Mouse (Mus musculus): ENCODE results near the gene Elmo1. TPM values are rescaled to one million over a fixed set of nuclear protein-coding genes. Genes with fewer than 3 reads are reported as not detected.

The Elmo1 gene
- polyA plus RNA-seq, 1 experiment from 2014 or later, result 45.9 TPM

DNA sequence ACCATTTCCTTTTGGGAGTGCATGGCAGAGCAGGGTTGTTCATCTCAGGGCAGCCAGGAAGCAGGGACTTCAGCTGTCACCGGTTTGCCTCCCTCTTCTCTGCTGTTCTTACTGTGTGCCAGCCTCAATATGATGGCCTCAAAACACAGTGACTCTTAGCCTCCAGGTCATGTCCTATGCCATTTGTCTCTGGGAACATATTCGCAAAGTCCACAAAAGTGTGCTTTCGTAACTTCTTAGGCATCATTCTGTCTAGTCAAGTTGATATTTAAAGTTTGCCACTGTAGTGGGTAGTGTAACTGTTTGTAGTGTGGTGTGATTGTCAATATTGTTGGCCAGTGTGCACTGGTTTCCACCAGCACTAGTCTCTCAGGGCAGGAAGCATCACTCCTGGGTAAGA lies 40.3 kb downstream of the Elmo1 start:
- H3K27me3 ChIP-seq, result no peaks in the 10 kb centered on the region
- H3K4me3 ChIP-seq, result no peak overlapping the region
- H3K9me3 ChIP-seq, result no peaks in the 10 kb centered on the region
- H3K4me2 ChIP-seq, result no peak overlapping the region
- ATAC-seq (ENCODE audit: low FRiP score), result no peak
- WGBS, result 85% methylated on average over 3 of the region's 3 CpGs
- no peak overlapping the region for H3K27ac ChIP-seq
- no peak overlapping the region for H3K9ac ChIP-seq
- H3K4me1 ChIP-seq (replicated peaks), result peaks cover 15% of the 10 kb centered on the region
- H3K36me3 ChIP-seq, result no peaks in the 10 kb centered on the region

DNA sequence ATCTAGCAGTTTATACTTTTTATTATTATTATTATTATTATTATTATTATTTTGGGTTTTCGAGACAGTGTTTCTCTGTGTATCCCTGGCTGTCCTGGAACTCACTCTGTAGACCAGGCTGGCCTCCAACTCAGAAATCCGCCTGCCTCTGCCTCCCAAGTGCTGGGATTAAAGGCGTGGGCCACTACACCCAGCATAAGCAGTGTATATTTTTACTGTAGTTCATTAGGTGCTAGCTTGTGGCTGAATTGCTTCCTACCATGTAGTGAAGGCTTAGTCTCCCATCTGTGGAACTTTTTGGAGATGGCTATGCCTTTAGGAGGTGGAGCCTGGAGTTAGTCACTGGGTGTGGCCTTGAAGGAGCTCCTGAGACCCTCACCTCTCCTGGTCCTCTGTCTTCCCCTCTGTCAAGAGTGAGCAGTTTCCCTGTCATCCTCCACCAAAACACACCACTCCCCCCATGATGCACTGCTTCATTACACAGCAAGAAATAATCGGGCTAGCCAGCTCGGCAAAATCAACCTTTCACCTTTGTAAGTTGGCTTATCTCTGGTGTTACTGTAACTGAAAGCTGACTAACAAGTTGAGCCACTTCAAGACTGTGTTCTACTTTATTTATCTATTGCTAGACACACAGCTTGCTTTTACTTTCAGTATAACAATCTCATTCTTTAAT lies 41.1 kb downstream of the Elmo1 start:
- Histone ChIP-seq H3K36me3 (no peaks in the 10 kb centered on the region), H3K27ac (no peak overlapping the region), H3K9ac (no peak overlapping the region), H3K27me3 (no peaks in the 10 kb centered on the region), H3K4me3 (no peak overlapping the region), H3K4me2 (no peak overlapping the region), H3K4me1 (replicated peaks) (peaks cover 15% of the 10 kb centered on the region), H3K9me3 (no peaks in the 10 kb centered on the region)
- 90% methylated on average over 5 of the region's 5 CpGs for WGBS
- ATAC-seq (ENCODE audit: low FRiP score), result no peak

DNA sequence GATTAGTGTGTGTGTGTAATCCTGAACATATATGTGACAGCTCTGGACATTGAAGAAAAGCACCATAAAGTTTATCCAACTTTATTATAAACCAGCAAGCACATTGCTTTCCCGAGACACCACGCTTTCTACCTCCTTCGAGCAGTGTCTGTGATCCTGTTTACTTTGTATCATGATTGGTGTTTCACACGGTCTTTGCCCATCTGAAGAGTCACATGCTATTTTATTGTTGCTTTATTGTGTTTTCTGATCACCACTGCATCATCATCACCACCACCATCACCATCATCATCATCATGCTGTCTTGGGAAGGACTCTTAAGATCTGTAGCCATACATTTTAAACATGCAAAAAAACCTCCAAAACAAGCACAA lies 41.6 kb downstream of the Elmo1 start:
- Histone ChIP-seq H3K27ac (no peak overlapping the region), H3K4me1 (replicated peaks) (peaks cover 15% of the 10 kb centered on the region), H3K36me3 (no peaks in the 10 kb centered on the region), H3K9ac (no peak overlapping the region), H3K4me3 (no peak overlapping the region), H3K27me3 (no peaks in the 10 kb centered on the region), H3K4me2 (no peak overlapping the region), H3K9me3 (no peaks in the 10 kb centered on the region)
- 94% methylated on average over 4 of the region's 4 CpGs for WGBS
- ATAC-seq (ENCODE audit: low FRiP score), result no peak

DNA sequence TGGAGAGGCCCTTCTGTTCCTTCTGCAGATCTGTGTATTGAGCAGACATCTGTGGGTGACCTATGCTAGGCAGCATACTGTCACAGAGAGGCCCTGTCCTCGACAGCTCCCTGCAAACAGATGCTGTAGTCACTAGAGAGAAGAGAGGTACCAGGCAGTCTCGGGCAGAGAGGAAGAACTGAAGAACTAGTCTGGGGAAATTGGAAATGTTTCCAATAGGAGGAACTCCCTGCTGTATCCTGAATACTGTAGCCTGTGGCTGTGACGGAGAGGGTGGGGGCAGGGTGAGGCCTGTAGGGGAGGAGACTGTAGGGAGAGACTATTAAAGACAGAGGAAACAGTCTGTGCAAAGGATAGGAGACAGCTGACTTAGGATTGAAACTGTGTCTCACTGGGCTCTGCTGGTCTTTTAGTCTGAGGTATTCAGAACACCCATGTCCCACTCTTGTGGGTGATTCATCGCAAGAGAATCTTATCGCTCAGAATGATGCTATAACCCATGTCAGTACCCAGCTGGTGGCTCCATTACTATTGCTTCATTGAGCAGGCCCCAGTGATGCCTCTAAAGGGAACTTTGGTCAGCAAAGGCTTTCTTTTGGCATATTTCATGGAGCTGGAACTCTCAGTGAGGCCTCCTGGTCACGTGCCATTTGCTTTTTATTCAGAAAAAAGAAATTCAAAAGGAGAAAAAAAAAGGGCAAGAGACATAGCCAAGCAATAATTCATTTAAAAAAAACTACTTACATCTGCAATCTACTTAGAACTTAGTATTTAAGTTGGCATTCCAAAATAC lies 43.4 kb downstream of the Elmo1 start:
- Histone ChIP-seq H3K4me3 (no peak overlapping the region), H3K36me3 (no peaks in the 10 kb centered on the region), H3K9ac (no peak overlapping the region), H3K27ac (no peak overlapping the region), H3K9me3 (no peaks in the 10 kb centered on the region), H3K4me2 (no peak overlapping the region), H3K4me1 (replicated peaks) (peaks cover 16% of the 10 kb centered on the region), H3K27me3 (no peaks in the 10 kb centered on the region)
- WGBS, result 41% methylated on average over 6 of the region's 6 CpGs
- ATAC-seq (ENCODE audit: low FRiP score), result peak; percentile 33; the same call in 1 of the 2 replicates

DNA sequence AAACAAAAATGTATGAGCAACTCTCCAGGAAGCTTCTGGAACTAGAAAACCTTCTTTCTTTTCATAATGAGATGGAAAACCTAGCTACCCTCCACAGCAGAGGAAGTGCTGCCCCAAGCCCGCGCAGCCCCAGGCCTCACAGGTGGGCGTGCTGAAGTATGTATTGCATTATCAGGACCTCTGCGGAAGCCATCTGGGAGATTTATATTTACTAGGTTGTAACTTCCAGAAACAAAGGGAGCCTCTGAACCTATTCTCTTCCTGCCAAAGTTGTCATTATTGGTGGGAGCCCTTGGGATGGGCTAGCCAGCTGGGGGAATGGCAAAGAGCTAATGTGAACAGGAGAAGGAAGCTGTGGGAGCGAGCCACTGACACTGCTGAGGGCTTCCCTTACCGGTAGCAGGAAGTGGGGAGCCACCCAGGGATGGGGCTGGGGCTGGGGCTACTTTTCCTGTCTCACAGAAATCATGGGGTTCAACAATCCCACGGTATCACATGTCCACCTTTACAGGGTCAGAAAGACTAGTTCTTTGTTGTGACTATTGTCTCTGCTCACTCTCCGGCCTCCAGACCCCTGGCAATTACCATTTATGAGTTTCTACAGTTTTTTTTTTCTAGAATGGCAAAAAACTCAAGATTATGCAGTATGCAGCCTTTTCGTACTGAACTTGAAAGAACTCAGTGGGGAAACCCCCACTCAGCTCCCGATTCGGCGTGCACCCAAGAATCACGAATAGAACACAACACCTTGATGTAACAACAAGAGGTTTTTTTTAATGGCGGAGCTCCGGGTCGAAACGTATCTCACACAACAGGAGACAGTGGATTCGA lies 44.2 kb downstream of the Elmo1 start:
- Histone ChIP-seq H3K36me3 (no peaks in the 10 kb centered on the region), H3K4me2 (no peak overlapping the region), H3K4me1 (replicated peaks) (peaks cover 23% of the 10 kb centered on the region), H3K9ac (no peak overlapping the region), H3K27ac (no peak overlapping the region), H3K9me3 (no peaks in the 10 kb centered on the region), H3K27me3 (no peaks in the 10 kb centered on the region), H3K4me3 (no peak overlapping the region)
- WGBS, result 80% methylated on average over 18 of the region's 18 CpGs
- no peak for ATAC-seq (ENCODE audit: low FRiP score)

DNA sequence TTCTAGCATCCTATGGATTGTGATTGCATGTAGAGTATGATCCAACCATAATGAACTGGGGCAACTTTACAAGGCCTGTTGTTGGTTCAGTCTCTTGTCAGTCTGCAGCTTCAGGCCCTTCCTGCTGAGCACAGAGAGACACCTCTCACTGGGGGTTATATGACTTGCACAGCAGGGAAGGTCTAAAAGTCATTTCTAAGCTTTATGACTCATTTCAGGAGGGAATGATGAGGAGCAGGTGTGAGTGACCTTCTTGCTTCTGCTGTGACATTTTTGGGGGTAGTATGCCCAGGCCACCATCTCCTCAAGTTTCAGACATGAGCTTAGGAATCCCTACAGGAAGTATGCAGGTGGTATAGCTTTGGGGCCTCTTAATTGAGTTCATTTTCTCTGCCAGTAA lies 46.4 kb downstream of the Elmo1 start:
- H3K27ac ChIP-seq, result no peak overlapping the region
- no peak overlapping the region for H3K9ac ChIP-seq
- H3K9me3 ChIP-seq, result no peaks in the 10 kb centered on the region
- H3K27me3 ChIP-seq, result no peaks in the 10 kb centered on the region
- ATAC-seq (ENCODE audit: low FRiP score), result no peak
- H3K4me2 ChIP-seq, result no peak overlapping the region
- H3K36me3 ChIP-seq, result no peaks in the 10 kb centered on the region
- H3K4me3 ChIP-seq, result no peak overlapping the region
- peaks cover 21% of the 10 kb centered on the region for H3K4me1 ChIP-seq (replicated peaks)

DNA sequence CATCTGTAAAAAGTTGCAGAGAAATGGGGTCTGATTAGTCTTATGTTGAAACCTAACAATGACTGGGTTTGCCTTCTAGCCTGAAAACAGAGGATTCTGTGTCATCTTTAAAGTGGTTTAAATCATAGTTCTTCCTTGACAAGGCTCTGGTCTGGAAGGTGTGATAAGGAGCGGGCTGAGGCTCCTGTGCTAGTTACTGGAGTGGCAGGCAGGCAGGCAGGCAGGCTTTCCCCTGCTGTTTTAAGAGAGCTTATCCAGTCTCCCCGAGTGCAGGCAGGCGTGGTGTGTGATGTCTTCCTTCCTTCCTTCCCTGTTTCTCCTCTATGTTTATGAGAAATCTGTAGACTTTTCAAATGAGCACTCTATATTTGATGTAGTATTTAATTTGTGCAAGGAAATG lies 48.1 kb downstream of the Elmo1 start:
- peaks cover 22% of the 10 kb centered on the region for H3K4me1 ChIP-seq (replicated peaks)
- H3K27me3 ChIP-seq, result no peaks in the 10 kb centered on the region
- no peak for ATAC-seq (ENCODE audit: low FRiP score)
- no peaks in the 10 kb centered on the region for H3K36me3 ChIP-seq
- no peaks in the 10 kb centered on the region for H3K9me3 ChIP-seq
- H3K4me3 ChIP-seq, result no peak overlapping the region
- no peak overlapping the region for H3K4me2 ChIP-seq
- 42% methylated on average over 3 of the region's 3 CpGs for WGBS
- H3K9ac ChIP-seq, result no peak overlapping the region
- no peak overlapping the region for H3K27ac ChIP-seq

DNA sequence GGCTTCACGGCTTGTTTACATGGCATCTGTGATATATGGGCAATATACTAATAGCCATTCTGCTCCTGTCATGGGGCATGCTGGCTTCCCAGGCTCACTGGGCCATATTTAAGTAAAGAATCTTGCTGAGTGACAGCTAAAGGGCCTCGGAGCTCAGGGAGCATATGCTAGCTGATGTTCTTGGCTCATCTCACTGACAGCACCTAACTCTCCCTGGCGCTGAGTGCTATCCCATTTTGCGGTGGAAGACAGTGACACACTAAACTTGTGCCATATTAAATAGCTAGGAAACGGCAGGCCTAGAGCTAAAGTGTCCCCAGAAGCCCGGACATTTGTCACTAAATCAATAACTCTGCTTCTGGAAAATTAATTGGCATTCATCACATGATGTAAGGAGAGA lies 48.7 kb downstream of the Elmo1 start:
- H3K4me1 ChIP-seq (replicated peaks), result peaks cover 16% of the 10 kb centered on the region
- H3K27me3 ChIP-seq, result no peaks in the 10 kb centered on the region
- ATAC-seq (ENCODE audit: low FRiP score), result 0 out of 2 replicates have a peak, but pooled peaks have one; percentile 27
- WGBS, result 44% methylated on average over 6 of the region's 6 CpGs
- 0 out of 2 replicates have a peak overlapping the region, but pooled peaks have one; percentile 24 for H3K9ac ChIP-seq
- H3K4me2 ChIP-seq, result no peak overlapping the region
- no peak overlapping the region for H3K4me3 ChIP-seq
- H3K27ac ChIP-seq, result no peak overlapping the region
- no peaks in the 10 kb centered on the region for H3K36me3 ChIP-seq
- no peaks in the 10 kb centered on the region for H3K9me3 ChIP-seq

DNA sequence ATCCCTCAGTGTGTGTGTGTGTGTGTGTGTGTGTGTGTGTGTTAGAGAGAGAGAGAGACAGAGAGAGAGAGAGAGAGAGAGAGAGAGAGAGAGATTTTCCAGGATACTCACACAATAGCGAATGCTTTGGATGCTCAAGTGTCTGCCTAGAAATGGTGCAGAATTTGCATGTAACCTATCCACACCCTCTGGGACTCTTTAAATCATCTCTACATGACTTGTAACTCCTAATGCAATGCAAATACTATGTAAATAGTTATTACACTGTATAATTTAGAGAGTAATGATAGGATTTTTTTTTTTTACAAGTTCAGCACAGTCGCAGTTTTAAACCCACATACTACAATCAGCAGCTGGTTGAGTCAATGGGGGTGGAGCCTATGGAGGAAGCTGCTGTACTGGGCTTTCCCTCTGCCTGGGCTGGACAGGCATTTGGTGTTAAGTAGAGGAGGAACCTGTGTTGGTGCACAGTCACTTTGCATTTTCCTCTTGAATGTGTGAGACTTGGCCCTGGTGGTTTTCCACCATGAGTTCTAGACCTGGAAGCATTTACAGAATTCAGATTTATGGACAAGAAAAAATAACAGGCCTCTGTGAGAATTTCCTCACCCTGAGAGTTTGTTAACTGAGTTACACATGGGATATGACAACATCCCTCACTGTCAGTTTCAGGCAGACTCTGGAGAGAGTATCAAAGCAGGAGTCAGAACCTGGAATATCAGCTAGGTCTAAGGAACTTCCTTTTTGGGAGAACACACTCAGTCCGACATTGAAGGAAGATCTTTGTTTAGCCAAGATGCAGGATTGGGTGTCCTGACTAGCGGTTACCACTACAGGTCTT lies 49.6 kb downstream of the Elmo1 start:
- Histone ChIP-seq H3K9ac (no peak overlapping the region), H3K27ac (no peak overlapping the region), H3K4me2 (no peak overlapping the region), H3K4me1 (replicated peaks) (peaks cover 11% of the 10 kb centered on the region), H3K9me3 (no peaks in the 10 kb centered on the region), H3K27me3 (no peaks in the 10 kb centered on the region), H3K4me3 (no peak overlapping the region), H3K36me3 (no peaks in the 10 kb centered on the region)
- 77% methylated on average over 4 of the region's 4 CpGs for WGBS
- no peak for ATAC-seq (ENCODE audit: low FRiP score)

DNA sequence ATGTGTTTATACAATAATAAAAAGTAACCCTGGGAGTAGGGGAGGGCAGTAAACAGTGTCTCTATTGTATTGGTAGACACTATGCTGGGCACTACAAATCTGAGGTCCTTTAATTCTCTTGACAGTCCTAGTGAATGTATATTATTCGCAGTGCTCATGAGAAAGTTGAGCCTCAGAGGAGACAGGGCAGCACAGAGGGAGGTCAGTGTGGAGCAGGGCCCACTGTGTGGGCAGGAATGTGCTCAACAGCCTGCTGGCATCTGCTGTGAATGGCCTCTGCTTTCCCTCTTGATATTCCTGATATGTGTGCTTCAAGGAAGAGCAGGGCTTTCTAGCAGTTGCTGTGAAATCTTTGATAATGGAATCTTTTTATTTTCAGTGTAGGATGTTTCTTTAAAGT lies 52.2 kb downstream of the Elmo1 start:
- 27% methylated on average over 1 of the region's 1 CpGs for WGBS
- H3K4me3 ChIP-seq, result no peak overlapping the region
- ATAC-seq (ENCODE audit: low FRiP score), result no peak
- H3K36me3 ChIP-seq, result no peaks in the 10 kb centered on the region
- H3K27me3 ChIP-seq, result no peaks in the 10 kb centered on the region
- H3K27ac ChIP-seq, result no peak overlapping the region
- no peak overlapping the region for H3K9ac ChIP-seq
- H3K4me2 ChIP-seq, result no peak overlapping the region
- H3K4me1 ChIP-seq (replicated peaks), result peaks cover 11% of the 10 kb centered on the region
- H3K9me3 ChIP-seq, result no peaks in the 10 kb centered on the region

DNA sequence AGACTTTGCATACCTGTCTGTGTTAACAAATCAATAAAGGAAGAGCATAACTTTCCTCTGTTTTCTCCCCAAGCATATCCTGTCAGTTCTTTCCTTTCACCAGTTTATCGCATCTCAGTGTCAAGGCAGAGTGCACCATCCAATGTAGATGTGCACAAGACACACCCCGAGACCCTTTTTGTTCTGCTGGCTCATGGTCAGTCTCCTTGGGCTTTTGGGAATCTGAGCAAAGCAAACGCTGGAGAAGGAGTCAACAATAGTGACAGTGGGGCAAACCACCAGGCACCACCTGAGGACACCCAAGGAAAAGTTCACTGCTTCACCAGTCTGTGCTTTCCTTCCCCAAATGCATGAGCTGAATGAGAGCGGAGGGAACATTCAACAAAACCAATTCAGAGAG lies 56.5 kb downstream of the Elmo1 start:
- H3K9me3 ChIP-seq, result no peaks in the 10 kb centered on the region
- H3K27me3 ChIP-seq, result no peaks in the 10 kb centered on the region
- ATAC-seq (ENCODE audit: low FRiP score), result no peak
- WGBS, result 95% methylated on average over 4 of the region's 4 CpGs
- H3K4me3 ChIP-seq, result no peak overlapping the region
- no peak overlapping the region for H3K4me2 ChIP-seq
- no peaks in the 10 kb centered on the region for H3K36me3 ChIP-seq
- no peak overlapping the region for H3K9ac ChIP-seq
- 0 out of 2 replicates have a peak, but pooled peaks cover 6% of the 10 kb centered on the region for H3K4me1 ChIP-seq (replicated peaks)
- no peak overlapping the region for H3K27ac ChIP-seq

DNA sequence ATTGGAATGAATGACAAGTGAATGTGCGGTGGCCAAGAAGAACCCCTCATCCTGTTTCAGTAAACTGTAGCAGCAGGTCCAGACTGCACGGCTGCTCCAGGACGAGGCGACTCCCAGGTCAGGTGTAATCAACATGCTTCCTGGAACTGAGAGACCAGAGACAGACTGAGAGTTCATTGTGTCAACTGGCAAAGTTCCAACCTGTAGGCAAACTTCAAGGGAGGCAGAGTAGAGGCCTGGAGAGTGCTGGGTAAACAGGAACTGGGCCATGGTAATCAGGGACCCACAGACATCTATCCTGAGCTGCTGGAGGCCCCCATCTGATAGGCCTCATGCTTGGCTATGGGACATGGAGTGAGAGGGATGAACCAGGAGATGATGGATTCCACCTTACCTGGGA lies 57.3 kb downstream of the Elmo1 start:
- H3K9ac ChIP-seq, result no peak overlapping the region
- no peak overlapping the region for H3K4me3 ChIP-seq
- no peak overlapping the region for H3K27ac ChIP-seq
- WGBS, result 90% methylated on average over 4 of the region's 4 CpGs
- H3K4me1 ChIP-seq (replicated peaks), result 0 out of 2 replicates have a peak, but pooled peaks cover 4% of the 10 kb centered on the region
- H3K4me2 ChIP-seq, result no peak overlapping the region
- H3K9me3 ChIP-seq, result no peaks in the 10 kb centered on the region
- H3K36me3 ChIP-seq, result no peaks in the 10 kb centered on the region
- ATAC-seq (ENCODE audit: low FRiP score), result no peak
- H3K27me3 ChIP-seq, result no peaks in the 10 kb centered on the region

All from hindbrain, embryonic 13.5 days (tissue).